Mouse (Mus musculus): ENCODE measurements around the gene Ngf. TPM values are rescaled to one million over a fixed set of nuclear protein-coding genes. Genes with fewer than 3 reads are reported as not detected.

Ngf gene
- 1.4 and 2.3 TPM in 2 replicates for polyA plus RNA-seq (2016; fragmentation: Nextera tagmentation; extraction: Ambion mirVana)

GRCm38 (mm10) chr3:102469713-102470448, at the start of gene Ngf:
Gene Ngf (plus strand): TSS chr3:102469919.
- H3K36me3 ChIP-seq (replicated peaks) = no peaks in the 10 kb centered on the region
- DNase-seq (ENCODE audit: low spot score) = peak; percentile 62
- no peaks in the 10 kb centered on the region for H3K9me3 ChIP-seq
- WGBS = under 1% methylated on average over 43 of the region's 43 CpGs
- peak within 1 kb of the TSS; percentile 52; the same call in 1 of the 2 replicates for H3K27ac ChIP-seq (replicated peaks)
- peaks cover 27% of the 10 kb centered on the region for H3K4me1 ChIP-seq
- H3K27me3 ChIP-seq (replicated peaks; ENCODE audit: low read depth, poor library complexity, severe bottlenecking) = peaks cover 64% of the 10 kb centered on the region
- H3K4me3 ChIP-seq = peak within 1 kb of the TSS; percentile 61

- no peak for DNase-seq (ENCODE audit: low spot score)
- Histone ChIP-seq H3K36me3 (replicated peaks) (no peaks in the 10 kb centered on the region), H3K27me3 (replicated peaks; ENCODE audit: low read depth, poor library complexity, severe bottlenecking) (no peaks in the 10 kb centered on the region), H3K27ac (replicated peaks) (no peak overlapping the region), H3K4me3 (no peak overlapping the region), H3K4me1 (no peaks in the 10 kb centered on the region), H3K9me3 (no peaks in the 10 kb centered on the region)
- WGBS = 95% methylated on average over 3 of the region's 3 CpGs
Measured at GRCm38 (mm10) chr3:102445567-102445966, 24.2 kb upstream of the Ngf start.

- no peaks in the 10 kb centered on the region for H3K36me3 ChIP-seq (replicated peaks)
- H3K4me3 ChIP-seq = no peak overlapping the region
- H3K4me1 ChIP-seq = no peaks in the 10 kb centered on the region
- no peak for DNase-seq (ENCODE audit: low spot score)
- WGBS = 84% methylated on average over 4 of the region's 4 CpGs
- no peaks in the 10 kb centered on the region for H3K27me3 ChIP-seq (replicated peaks; ENCODE audit: low read depth, poor library complexity, severe bottlenecking)
- H3K9me3 ChIP-seq = no peaks in the 10 kb centered on the region
- H3K27ac ChIP-seq (replicated peaks) = no peak overlapping the region
Measured at GRCm38 (mm10) chr3:102446691-102447090, 23.0 kb upstream of the Ngf start.

DNA sequence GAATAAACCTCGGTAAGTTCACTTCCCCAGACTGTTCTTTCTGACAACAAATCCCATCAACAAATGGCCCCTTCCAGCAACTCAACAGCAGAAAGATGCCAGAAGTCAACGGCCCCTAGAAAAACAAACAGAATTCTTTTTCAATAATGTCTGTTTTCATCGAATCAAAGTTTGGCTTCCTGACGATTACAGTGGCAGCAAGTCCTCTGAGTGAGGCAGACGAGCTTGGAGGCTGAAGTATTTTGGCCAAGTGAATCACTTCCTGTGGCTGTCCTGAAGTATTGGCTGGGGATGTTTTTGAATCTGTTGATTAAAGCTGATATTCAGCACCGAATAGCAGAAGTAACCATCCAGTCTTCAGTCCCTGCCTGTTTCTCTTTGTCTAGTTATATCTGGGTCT, 15.2 kb upstream of the Ngf start:
- no peaks in the 10 kb centered on the region for H3K9me3 ChIP-seq
- H3K4me1 ChIP-seq = 0 out of 2 replicates have a peak, but pooled peaks cover 4% of the 10 kb centered on the region
- no peaks in the 10 kb centered on the region for H3K36me3 ChIP-seq (replicated peaks)
- H3K27me3 ChIP-seq (replicated peaks; ENCODE audit: low read depth, poor library complexity, severe bottlenecking) = no peaks in the 10 kb centered on the region
- no peak for DNase-seq (ENCODE audit: low spot score)
- 73% methylated on average over 6 of the region's 6 CpGs for WGBS
- H3K27ac ChIP-seq (replicated peaks) = no peak overlapping the region
- H3K4me3 ChIP-seq = no peak overlapping the region

GRCm38 (mm10) chr3:102460528-102460927, 9.2 kb upstream of the Ngf start:
- Histone ChIP-seq H3K27ac (replicated peaks) (no peak overlapping the region), H3K27me3 (replicated peaks; ENCODE audit: low read depth, poor library complexity, severe bottlenecking) (no peaks in the 10 kb centered on the region), H3K4me1 (0 out of 2 replicates have a peak, but pooled peaks cover 4% of the 10 kb centered on the region), H3K9me3 (no peaks in the 10 kb centered on the region), H3K4me3 (no peak overlapping the region), H3K36me3 (replicated peaks) (no peaks in the 10 kb centered on the region)
- 84% methylated on average over 5 of the region's 5 CpGs for WGBS
- DNase-seq (ENCODE audit: low spot score) = no peak

DNA sequence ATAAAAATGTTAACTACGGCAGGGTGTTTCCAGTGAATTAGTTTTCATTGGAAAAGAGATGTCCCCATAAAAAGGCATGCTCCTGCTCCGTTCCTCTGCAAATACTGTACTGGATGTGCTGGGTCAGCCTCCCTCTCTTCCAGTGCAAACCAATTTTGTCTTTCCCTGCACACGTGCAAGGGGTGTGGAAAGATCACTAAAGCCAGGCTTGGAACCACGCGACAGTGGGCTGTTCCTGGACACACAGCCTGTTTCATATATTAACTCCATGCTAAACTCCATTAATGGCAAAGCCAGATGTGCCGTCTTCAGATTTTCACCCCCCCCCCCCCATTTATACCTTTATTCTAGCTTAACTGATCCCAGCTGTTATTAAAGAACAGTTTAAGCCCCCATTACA, 8.7 kb upstream of the Ngf start:
- Histone ChIP-seq H3K4me3 (no peak overlapping the region), H3K27ac (replicated peaks) (no peak overlapping the region), H3K36me3 (replicated peaks) (no peaks in the 10 kb centered on the region), H3K27me3 (replicated peaks; ENCODE audit: low read depth, poor library complexity, severe bottlenecking) (no peaks in the 10 kb centered on the region), H3K9me3 (no peaks in the 10 kb centered on the region), H3K4me1 (0 out of 2 replicates have a peak, but pooled peaks cover 4% of the 10 kb centered on the region)
- 76% methylated on average over 6 of the region's 6 CpGs for WGBS
- DNase-seq (ENCODE audit: low spot score) = no peak

DNA sequence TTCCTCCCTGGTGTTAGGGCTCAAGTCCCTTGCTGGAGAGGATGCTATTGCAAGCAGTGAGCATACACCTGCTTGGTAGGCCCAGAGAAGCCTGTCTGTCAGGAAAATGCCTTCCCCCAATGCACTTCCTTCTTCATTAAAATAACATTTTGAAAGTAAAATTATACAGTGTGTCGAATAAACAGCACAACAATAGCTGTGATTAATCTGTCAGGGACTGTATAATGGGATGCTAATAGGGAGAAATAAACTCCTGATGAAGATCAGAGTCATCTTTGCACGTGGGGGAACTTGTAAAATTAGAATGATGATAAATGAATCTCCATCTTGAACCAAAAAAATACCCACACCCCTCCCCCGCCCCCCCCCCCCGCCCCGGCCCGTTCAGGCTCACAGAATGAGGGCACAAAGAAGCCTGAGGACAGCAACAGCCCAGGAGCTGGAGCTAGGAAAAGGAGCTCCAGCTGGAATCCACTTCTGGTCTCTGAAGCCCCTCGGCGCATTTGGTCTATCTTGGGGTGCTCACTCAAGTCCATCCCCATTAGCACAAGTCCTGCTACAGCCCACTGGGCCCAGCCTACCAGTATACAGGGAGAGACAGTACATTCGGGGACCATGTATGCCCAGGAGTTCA, 6.9 kb upstream of the Ngf start:
- H3K4me3 ChIP-seq = no peak overlapping the region
- WGBS = 72% methylated on average over 9 of the region's 9 CpGs
- no peak for DNase-seq (ENCODE audit: low spot score)
- no peak overlapping the region for H3K27ac ChIP-seq (replicated peaks)
- peaks cover 8% of the 10 kb centered on the region for H3K27me3 ChIP-seq (replicated peaks; ENCODE audit: low read depth, poor library complexity, severe bottlenecking)
- H3K36me3 ChIP-seq (replicated peaks) = no peaks in the 10 kb centered on the region
- H3K9me3 ChIP-seq = no peaks in the 10 kb centered on the region
- no peaks in the 10 kb centered on the region for H3K4me1 ChIP-seq

GRCm38 (mm10) chr3:102463339-102463738, 6.4 kb upstream of the Ngf start:
- H3K27me3 ChIP-seq (replicated peaks; ENCODE audit: low read depth, poor library complexity, severe bottlenecking) = peaks cover 13% of the 10 kb centered on the region
- no peak overlapping the region for H3K4me3 ChIP-seq
- DNase-seq (ENCODE audit: low spot score) = no peak
- H3K4me1 ChIP-seq = no peaks in the 10 kb centered on the region
- H3K27ac ChIP-seq (replicated peaks) = no peak overlapping the region
- H3K36me3 ChIP-seq (replicated peaks) = no peaks in the 10 kb centered on the region
- 91% methylated on average over 2 of the region's 2 CpGs for WGBS
- H3K9me3 ChIP-seq = no peaks in the 10 kb centered on the region

DNA sequence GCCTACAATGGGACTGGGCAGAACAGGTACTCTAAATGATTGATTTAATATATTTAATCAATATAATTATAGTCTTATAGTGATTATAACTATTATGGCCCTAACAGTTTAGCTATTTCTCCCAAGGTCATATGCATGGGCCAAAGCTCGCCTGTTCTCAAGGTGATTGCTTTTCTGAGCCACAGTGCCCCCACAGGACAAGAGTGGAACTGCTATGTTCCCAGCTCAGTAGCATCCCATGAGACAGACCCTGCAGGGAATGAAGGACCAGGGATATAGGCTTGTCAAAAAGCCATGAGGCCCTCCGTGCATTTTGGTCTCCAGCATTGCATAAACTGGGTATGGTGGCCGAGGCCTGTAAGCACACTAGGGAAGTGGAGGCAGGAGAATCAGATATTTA, 3.1 kb upstream of the Ngf start:
- peak; percentile 68 for DNase-seq (ENCODE audit: low spot score)
- Histone ChIP-seq H3K4me3 (no peak overlapping the region), H3K9me3 (no peaks in the 10 kb centered on the region), H3K4me1 (peaks cover 21% of the 10 kb centered on the region), H3K36me3 (replicated peaks) (no peaks in the 10 kb centered on the region), H3K27ac (replicated peaks) (no peak overlapping the region), H3K27me3 (replicated peaks; ENCODE audit: low read depth, poor library complexity, severe bottlenecking) (peaks cover 46% of the 10 kb centered on the region)
- 23% methylated on average over 3 of the region's 3 CpGs for WGBS

GRCm38 (mm10) chr3:102467121-102467520, 2.6 kb upstream of the Ngf start:
- Histone ChIP-seq H3K4me1 (peaks cover 26% of the 10 kb centered on the region), H3K27ac (replicated peaks) (no peak overlapping the region), H3K4me3 (no peak overlapping the region), H3K9me3 (no peaks in the 10 kb centered on the region), H3K27me3 (replicated peaks; ENCODE audit: low read depth, poor library complexity, severe bottlenecking) (peaks cover 51% of the 10 kb centered on the region), H3K36me3 (replicated peaks) (no peaks in the 10 kb centered on the region)
- 79% methylated on average over 8 of the region's 8 CpGs for WGBS
- DNase-seq (ENCODE audit: low spot score) = no peak

DNA sequence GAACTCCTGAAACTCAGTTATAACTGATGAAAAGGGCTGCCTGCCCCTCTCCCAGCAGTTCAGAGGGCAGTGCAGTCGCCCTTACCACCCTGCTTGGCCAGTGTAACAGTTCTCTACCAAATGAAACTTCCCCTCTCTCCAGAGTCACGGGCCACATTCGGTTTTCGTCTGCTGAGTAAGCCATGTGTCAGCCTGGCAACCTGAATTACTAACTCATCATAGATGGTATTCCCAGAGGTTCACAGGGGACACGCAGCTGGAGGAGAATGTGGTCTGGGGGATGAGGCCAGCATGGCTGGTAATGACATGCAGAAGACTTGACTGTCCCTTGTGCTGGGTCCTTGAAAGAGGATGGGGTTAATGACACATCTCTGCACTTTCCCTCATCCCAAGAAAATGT, 1.5 kb downstream of the Ngf start:
- peaks cover 27% of the 10 kb centered on the region for H3K4me1 ChIP-seq
- H3K27ac ChIP-seq (replicated peaks) = no peak overlapping the region
- H3K36me3 ChIP-seq (replicated peaks) = no peaks in the 10 kb centered on the region
- peaks cover 64% of the 10 kb centered on the region for H3K27me3 ChIP-seq (replicated peaks; ENCODE audit: low read depth, poor library complexity, severe bottlenecking)
- DNase-seq (ENCODE audit: low spot score) = no peak
- no peaks in the 10 kb centered on the region for H3K9me3 ChIP-seq
- 67% methylated on average over 5 of the region's 5 CpGs for WGBS
- H3K4me3 ChIP-seq = peak overlapping the region; percentile 61; the same call in 1 of the 2 replicates

DNA sequence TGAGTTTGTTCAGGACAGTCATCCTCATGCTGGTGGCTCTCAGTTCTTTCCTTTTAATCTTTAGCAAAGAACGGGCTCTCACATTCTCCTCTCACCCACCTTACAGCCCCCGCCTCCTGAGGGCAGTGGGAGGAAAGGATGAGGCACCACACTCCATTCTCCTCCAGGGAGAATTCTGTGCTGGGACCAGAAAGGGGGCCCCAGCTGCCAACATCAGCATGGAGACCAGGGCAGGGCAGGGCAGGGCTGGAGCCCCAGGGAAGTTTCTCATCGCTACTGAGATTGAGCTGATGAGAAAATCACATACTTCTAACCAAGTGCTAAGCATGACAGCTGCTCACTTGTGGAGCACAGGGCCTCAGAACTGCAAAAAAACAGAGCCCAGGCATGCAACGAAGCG, 2.1 kb downstream of the Ngf start:
- Histone ChIP-seq H3K27me3 (replicated peaks; ENCODE audit: low read depth, poor library complexity, severe bottlenecking) (peaks cover 64% of the 10 kb centered on the region), H3K9me3 (no peaks in the 10 kb centered on the region), H3K4me1 (peaks cover 27% of the 10 kb centered on the region), H3K36me3 (replicated peaks) (no peaks in the 10 kb centered on the region), H3K4me3 (no peak overlapping the region), H3K27ac (replicated peaks) (no peak overlapping the region)
- no peak for DNase-seq (ENCODE audit: low spot score)
- WGBS = 55% methylated on average over 5 of the region's 5 CpGs
